Mouse (Mus musculus): ENCODE measurements around the gene Fut1. TPM values are rescaled to one million over a fixed set of nuclear protein-coding genes. Genes with fewer than 3 reads are reported as not detected.

Gene Fut1
- polyA plus RNA-seq, 1 experiment from 2014 or later, result not detected

- H3K4me1 ChIP-seq (ENCODE audit: control insufficient read depth, insufficient read depth, low read length), result no peaks in the 10 kb centered on the region
- H3K27me3 ChIP-seq (replicated peaks; ENCODE audit: control insufficient read depth, insufficient read depth, low read length), result no peaks in the 10 kb centered on the region
- H3K36me3 ChIP-seq (ENCODE audit: control insufficient read depth, insufficient read depth, low read length), result no peaks in the 10 kb centered on the region
- ATAC-seq (no peak), DNase-seq (ENCODE audit: low spot score) (no peak)
- no peak overlapping the region for H3K4me3 ChIP-seq (ENCODE audit: low read depth, low read length)
- H3K27ac ChIP-seq (ENCODE audit: low read depth, low read length), result no peak overlapping the region
- WGBS, result 83% methylated on average over 5 of the region's 5 CpGs
- H3K9ac ChIP-seq (ENCODE audit: low read length), result no peak overlapping the region
- H3K9me3 ChIP-seq (replicated peaks; ENCODE audit: control insufficient read depth, low read length), result no peaks in the 10 kb centered on the region
- H3K4me2 ChIP-seq (ENCODE audit: low read length), result no peak overlapping the region
Measured at GRCm38 (mm10) chr7:45597013-45597412, 20.1 kb upstream of the Fut1 start.

- Histone ChIP-seq H3K27me3 (replicated peaks; ENCODE audit: control insufficient read depth, insufficient read depth, low read length) (no peaks in the 10 kb centered on the region), H3K9me3 (replicated peaks; ENCODE audit: control insufficient read depth, low read length) (no peaks in the 10 kb centered on the region), H3K9ac (ENCODE audit: low read length) (no peak overlapping the region), H3K27ac (ENCODE audit: low read depth, low read length) (no peak overlapping the region), H3K4me2 (ENCODE audit: low read length) (no peak overlapping the region), H3K4me3 (ENCODE audit: low read depth, low read length) (no peak overlapping the region), H3K4me1 (ENCODE audit: control insufficient read depth, insufficient read depth, low read length) (no peaks in the 10 kb centered on the region), H3K36me3 (ENCODE audit: control insufficient read depth, insufficient read depth, low read length) (no peaks in the 10 kb centered on the region)
- WGBS, result 91% methylated on average over 6 of the region's 6 CpGs
- ATAC-seq, result no peak
- DNase-seq (ENCODE audit: low spot score), result no peak
Measured at GRCm38 (mm10) chr7:45597527-45597926, 19.6 kb upstream of the Fut1 start.

GRCm38 (mm10) chr7:45598960-45599879 lies 17.9 kb upstream of the Fut1 start:
- WGBS, result 47% methylated on average over 18 of the region's 18 CpGs
- Histone ChIP-seq H3K27ac (ENCODE audit: low read depth, low read length) (no peak overlapping the region), H3K9me3 (replicated peaks; ENCODE audit: control insufficient read depth, low read length) (no peaks in the 10 kb centered on the region), H3K4me2 (ENCODE audit: low read length) (no peak overlapping the region), H3K36me3 (ENCODE audit: control insufficient read depth, insufficient read depth, low read length) (no peaks in the 10 kb centered on the region), H3K4me3 (ENCODE audit: low read depth, low read length) (no peak overlapping the region), H3K27me3 (replicated peaks; ENCODE audit: control insufficient read depth, insufficient read depth, low read length) (no peaks in the 10 kb centered on the region), H3K4me1 (ENCODE audit: control insufficient read depth, insufficient read depth, low read length) (no peaks in the 10 kb centered on the region), H3K9ac (ENCODE audit: low read length) (no peak overlapping the region)
- ATAC-seq, result no peak
- no peak for DNase-seq (ENCODE audit: low spot score)

GRCm38 (mm10) chr7:45605704-45606289 lies 11.3 kb upstream of the Fut1 start:
- no peak for ATAC-seq
- WGBS, result 82% methylated on average over 9 of the region's 9 CpGs
- no peaks in the 10 kb centered on the region for H3K9me3 ChIP-seq (replicated peaks; ENCODE audit: control insufficient read depth, low read length)

GRCm38 (mm10) chr7:45609511-45609910 lies 7.6 kb upstream of the Fut1 start:
- Histone ChIP-seq H3K9ac (ENCODE audit: low read length) (no peak overlapping the region), H3K36me3 (ENCODE audit: control insufficient read depth, insufficient read depth, low read length) (no peaks in the 10 kb centered on the region), H3K4me3 (ENCODE audit: low read depth, low read length) (no peak overlapping the region), H3K27ac (ENCODE audit: low read depth, low read length) (no peak overlapping the region), H3K4me2 (ENCODE audit: low read length) (no peak overlapping the region), H3K27me3 (replicated peaks; ENCODE audit: control insufficient read depth, insufficient read depth, low read length) (no peaks in the 10 kb centered on the region), H3K4me1 (ENCODE audit: control insufficient read depth, insufficient read depth, low read length) (no peaks in the 10 kb centered on the region), H3K9me3 (replicated peaks; ENCODE audit: control insufficient read depth, low read length) (no peaks in the 10 kb centered on the region)
- DNase-seq (ENCODE audit: low spot score) (no peak), ATAC-seq (no peak)
- WGBS, result 82% methylated on average over 1 of the region's 1 CpGs

More at GRCm38 (mm10) chr7:45605704-45606289, 11.3 kb upstream of the Fut1 start:
- H3K27ac ChIP-seq (ENCODE audit: low read depth, low read length), result no peak overlapping the region
- no peak overlapping the region for H3K4me3 ChIP-seq (ENCODE audit: low read depth, low read length)
- no peaks in the 10 kb centered on the region for H3K36me3 ChIP-seq (ENCODE audit: control insufficient read depth, insufficient read depth, low read length)
- DNase-seq (ENCODE audit: low spot score), result no peak
- no peaks in the 10 kb centered on the region for H3K27me3 ChIP-seq (replicated peaks; ENCODE audit: control insufficient read depth, insufficient read depth, low read length)
- H3K4me1 ChIP-seq (ENCODE audit: control insufficient read depth, insufficient read depth, low read length), result no peaks in the 10 kb centered on the region
- no peak overlapping the region for H3K4me2 ChIP-seq (ENCODE audit: low read length)
- no peak overlapping the region for H3K9ac ChIP-seq (ENCODE audit: low read length)

GRCm38 (mm10) chr7:45616277-45616676 lies 812 bp upstream of the Fut1 start:
- Histone ChIP-seq H3K9ac (ENCODE audit: low read length) (no peak overlapping the region), H3K4me2 (ENCODE audit: low read length) (no peak overlapping the region), H3K4me1 (ENCODE audit: control insufficient read depth, insufficient read depth, low read length) (no peaks in the 10 kb centered on the region), H3K9me3 (replicated peaks; ENCODE audit: control insufficient read depth, low read length) (no peaks in the 10 kb centered on the region), H3K27ac (ENCODE audit: low read depth, low read length) (no peak overlapping the region), H3K36me3 (ENCODE audit: control insufficient read depth, insufficient read depth, low read length) (no peaks in the 10 kb centered on the region), H3K4me3 (ENCODE audit: low read depth, low read length) (no peak overlapping the region), H3K27me3 (replicated peaks; ENCODE audit: control insufficient read depth, insufficient read depth, low read length) (peaks cover 20% of the 10 kb centered on the region)
- ATAC-seq, result no peak
- no peak for DNase-seq (ENCODE audit: low spot score)
- 20% methylated on average over 6 of the region's 6 CpGs for WGBS

- no peak overlapping the region for H3K27ac ChIP-seq (ENCODE audit: low read depth, low read length)
- H3K4me3 ChIP-seq (ENCODE audit: low read depth, low read length), result no peak overlapping the region
- H3K9me3 ChIP-seq (replicated peaks; ENCODE audit: control insufficient read depth, low read length), result no peaks in the 10 kb centered on the region
- no peaks in the 10 kb centered on the region for H3K4me1 ChIP-seq (ENCODE audit: control insufficient read depth, insufficient read depth, low read length)
- 83% methylated on average over 5 of the region's 5 CpGs for WGBS
- ATAC-seq (no peak), DNase-seq (ENCODE audit: low spot score) (no peak)
- H3K9ac ChIP-seq (ENCODE audit: low read length), result no peak overlapping the region
- H3K27me3 ChIP-seq (replicated peaks; ENCODE audit: control insufficient read depth, insufficient read depth, low read length), result peaks cover 20% of the 10 kb centered on the region
- H3K4me2 ChIP-seq (ENCODE audit: low read length), result no peak overlapping the region
- H3K36me3 ChIP-seq (ENCODE audit: control insufficient read depth, insufficient read depth, low read length), result no peaks in the 10 kb centered on the region
Measured at GRCm38 (mm10) chr7:45618316-45618715, 1.2 kb downstream of the Fut1 start.

GRCm38 (mm10) chr7:45619592-45619991 lies 2.5 kb downstream of the Fut1 start:
- Histone ChIP-seq H3K4me3 (ENCODE audit: low read depth, low read length) (no peak overlapping the region), H3K4me2 (ENCODE audit: low read length) (no peak overlapping the region), H3K9me3 (replicated peaks; ENCODE audit: control insufficient read depth, low read length) (no peaks in the 10 kb centered on the region), H3K27me3 (replicated peaks; ENCODE audit: control insufficient read depth, insufficient read depth, low read length) (peaks cover 20% of the 10 kb centered on the region), H3K27ac (ENCODE audit: low read depth, low read length) (no peak overlapping the region), H3K4me1 (ENCODE audit: control insufficient read depth, insufficient read depth, low read length) (no peaks in the 10 kb centered on the region), H3K36me3 (ENCODE audit: control insufficient read depth, insufficient read depth, low read length) (no peaks in the 10 kb centered on the region), H3K9ac (ENCODE audit: low read length) (no peak overlapping the region)
- no peak for ATAC-seq
- DNase-seq (ENCODE audit: low spot score), result no peak
- 92% methylated on average over 5 of the region's 5 CpGs for WGBS

- Histone ChIP-seq H3K9me3 (replicated peaks; ENCODE audit: control insufficient read depth, low read length) (no peaks in the 10 kb centered on the region), H3K4me3 (ENCODE audit: low read depth, low read length) (no peak within 1 kb of the TSS), H3K36me3 (ENCODE audit: control insufficient read depth, insufficient read depth, low read length) (no peaks in the 10 kb centered on the region), H3K4me2 (ENCODE audit: low read length) (no peak within 1 kb of the TSS), H3K9ac (ENCODE audit: low read length) (no peak within 1 kb of the TSS), H3K27ac (ENCODE audit: low read depth, low read length) (no peak within 1 kb of the TSS), H3K4me1 (ENCODE audit: control insufficient read depth, insufficient read depth, low read length) (no peaks in the 10 kb centered on the region), H3K27me3 (replicated peaks; ENCODE audit: control insufficient read depth, insufficient read depth, low read length) (peaks cover 16% of the 10 kb centered on the region)
- DNase-seq (ENCODE audit: low spot score) (no peak), ATAC-seq (no peak)
- 31% methylated on average over 9 of the region's 9 CpGs for WGBS
Measured at GRCm38 (mm10) chr7:45621443-45621842, 4.4 kb downstream of the Fut1 start, which contains the start of gene Izumo1. TSS of gene Izumo1 (plus strand) at chr7:45621811.
